Mouse (Mus musculus) forebrain, embryonic 16.5 days (tissue): Measurements from ENCODE around the gene Borcs6. TPM values are rescaled to one million over a fixed set of nuclear protein-coding genes. Genes with fewer than 3 reads are reported as not detected.
"Not testable (repeated sequence)": the region's sequence is repeated elsewhere in the genome, so short reads cannot be mapped to it uniquely, and the experiment has no call there.

ENCODE experiments used
- ATAC-seq: fragments of 200-750 bp; cut with Nextera tagmentation; 2 replicates; pipeline ENCODE4 v1.8.0; 2017; ENCODE audit warnings: mild to moderate bottlenecking, moderate library complexity
- H3K27ac ChIP-seq: fragments of 300-500 bp; sonication (generic); 2 replicates; pipeline ENCODE4 v1.5.1; 2014; ENCODE audit warnings: low read length, control low read depth
- H3K27me3 ChIP-seq: fragments of 300-500 bp; sonication (generic); replicated peaks from 2 replicates; pipeline ENCODE4 v1.6.1; 2014; ENCODE audit warnings: low read length; ENCODE audit not compliant: control insufficient read depth, insufficient read depth
- H3K36me3 ChIP-seq: fragments of 300-500 bp; sonication (generic); 2 replicates; pipeline ENCODE4 v1.6.1; 2014; ENCODE audit not compliant: control insufficient read depth, insufficient read depth
- H3K4me1 ChIP-seq: fragments of 300-500 bp; sonication (generic); replicated peaks from 2 replicates; pipeline ENCODE4 v1.6.1; 2014; ENCODE audit warnings: low read length; ENCODE audit not compliant: control insufficient read depth, insufficient read depth
- H3K4me2 ChIP-seq: fragments of 300-500 bp; sonication (generic); 2 replicates; pipeline ENCODE4 v1.6.1; 2014; ENCODE audit warnings: mild to moderate bottlenecking, low read length, control low read depth
- H3K4me3 ChIP-seq: fragments of 300-500 bp; sonication (generic); replicated peaks from 2 replicates; pipeline ENCODE4 v1.5.1; 2014; ENCODE audit warnings: mild to moderate bottlenecking, low read length, control low read depth
- H3K9ac ChIP-seq: fragments of 300-500 bp; sonication (generic); replicated peaks from 2 replicates; pipeline ENCODE4 v1.6.1; 2014; ENCODE audit warnings: low read depth, low read length, control low read depth
- H3K9me3 ChIP-seq: fragments of 300-500 bp; sonication (generic); 2 replicates; pipeline ENCODE4 v1.6.1; 2016; ENCODE audit warnings: low read length; ENCODE audit not compliant: control insufficient read depth
- WGBS: fragments of 180-500 bp; shearing (Covaris S2); extraction: QIAGEN DNeasy Blood & Tissue Kit; methylation state at CpG from one replicate; pipeline ENCODE4 v1.1.7; 2014; 5-methylcytosine and 5-hydroxymethylcytosine counted together
- polyA plus RNA-seq: library from polyadenylated mRNA; unstranded; fragments of >200 nt; fragmentation: Nextera tagmentation; extraction: Ambion mirVana; gene quantifications from 2 replicates; pipeline ENCODE4 v1.2.1, GENCODE M21; 2015

The Borcs6 gene
- 11.4 and 12.3 TPM in 2 replicates for polyA plus RNA-seq

GRCm38 (mm10) chr11:69059357-69059974, at the start of gene Borcs6:
Gene Borcs6, plus strand, starts transcription at chr11:69059717.
- H3K9me3 ChIP-seq, result no peaks in the 10 kb centered on the region
- peaks cover 29% of the 10 kb centered on the region for H3K4me1 ChIP-seq
- peak within 1 kb of the TSS; percentile 92 for H3K4me2 ChIP-seq
- peak within 1 kb of the TSS; percentile 92 for H3K27ac ChIP-seq
- no peaks in the 10 kb centered on the region for H3K27me3 ChIP-seq
- ATAC-seq, result peak; percentile 95
- peak within 1 kb of the TSS; percentile 95 for H3K4me3 ChIP-seq
- no peaks in the 10 kb centered on the region for H3K36me3 ChIP-seq
- WGBS, result under 1% methylated on average over 64 of the region's 64 CpGs
- peak within 1 kb of the TSS; percentile 92 for H3K9ac ChIP-seq

- Histone ChIP-seq H3K4me1 (peaks cover 18% of the 10 kb centered on the region), H3K9me3 (no peaks in the 10 kb centered on the region), H3K4me2 (no peak overlapping the region), H3K27me3 (no peaks in the 10 kb centered on the region), H3K27ac (no peak overlapping the region), H3K9ac (no peak overlapping the region), H3K4me3 (no peak overlapping the region), H3K36me3 (no peaks in the 10 kb centered on the region)
- WGBS, result 90% methylated on average over 15 of the region's 15 CpGs
- no peak for ATAC-seq
These were observed 48.9 kb upstream of the Borcs6 start for GRCm38 (mm10) chr11:69010400-69011323.

- not testable (repeated sequence) for H3K9ac ChIP-seq, H3K9me3 ChIP-seq, H3K36me3 ChIP-seq, H3K27ac ChIP-seq, ATAC-seq, H3K27me3 ChIP-seq
- peaks cover 18% of the 10 kb centered on the region for H3K4me1 ChIP-seq
- peak overlapping the region; percentile 65 for H3K4me3 ChIP-seq
- H3K4me2 ChIP-seq, result peak overlapping the region; percentile 91
- 69% methylated on average over 2 of the region's 2 CpGs for WGBS
These were observed 48.1 kb upstream of the Borcs6 start for GRCm38 (mm10) chr11:69011445-69011844.

- ATAC-seq, result peak; percentile 74
- Histone ChIP-seq H3K9ac (peak overlapping the region; percentile 72), H3K36me3 (no peaks in the 10 kb centered on the region), H3K4me1 (peaks cover 25% of the 10 kb centered on the region), H3K4me3 (peak overlapping the region; percentile 65), H3K27me3 (no peaks in the 10 kb centered on the region), H3K9me3 (no peaks in the 10 kb centered on the region), H3K27ac (peak overlapping the region; percentile 94), H3K4me2 (peak overlapping the region; percentile 91)
- WGBS, result 1% methylated on average over 18 of the region's 18 CpGs
These were observed 47.4 kb upstream of the Borcs6 start for GRCm38 (mm10) chr11:69012071-69012601.

GRCm38 (mm10) chr11:69015644-69016441, 43.7 kb upstream of the Borcs6 start, which contains the start of gene Ctc1:
Gene Ctc1, plus strand, starts transcription at chr11:69015911.
- WGBS, result 3% methylated on average over 38 of the region's 38 CpGs
- Histone ChIP-seq H3K27ac (peak within 1 kb of the TSS; percentile 90), H3K9me3 (no peaks in the 10 kb centered on the region), H3K4me1 (peaks cover 22% of the 10 kb centered on the region), H3K27me3 (no peaks in the 10 kb centered on the region), H3K9ac (peak within 1 kb of the TSS; percentile 81), H3K36me3 (no peaks in the 10 kb centered on the region), H3K4me2 (peak within 1 kb of the TSS; percentile 75), H3K4me3 (peak within 1 kb of the TSS; percentile 70)
- peak; percentile 96 for ATAC-seq

GRCm38 (mm10) chr11:69016755-69017154, 42.8 kb upstream of the Borcs6 start:
- Histone ChIP-seq H3K9ac (peak overlapping the region; percentile 81), H3K27me3 (no peaks in the 10 kb centered on the region), H3K4me3 (peak overlapping the region; percentile 70), H3K36me3 (0 out of 2 replicates have a peak, but pooled peaks cover 2% of the 10 kb centered on the region), H3K4me2 (peak overlapping the region; percentile 75), H3K4me1 (peaks cover 16% of the 10 kb centered on the region), H3K27ac (peak overlapping the region; percentile 90), H3K9me3 (no peaks in the 10 kb centered on the region)
- no peak for ATAC-seq
- WGBS, result 62% methylated on average over 3 of the region's 3 CpGs

GRCm38 (mm10) chr11:69020691-69021090, 38.8 kb upstream of the Borcs6 start:
- H3K4me3 ChIP-seq, result no peak overlapping the region
- H3K27me3 ChIP-seq, result no peaks in the 10 kb centered on the region
- no peak for ATAC-seq
- H3K4me2 ChIP-seq, result no peak overlapping the region
- no peak overlapping the region for H3K9ac ChIP-seq
- no peaks in the 10 kb centered on the region for H3K9me3 ChIP-seq
- no peak overlapping the region for H3K27ac ChIP-seq
- peaks cover 10% of the 10 kb centered on the region for H3K4me1 ChIP-seq
- H3K36me3 ChIP-seq, result peaks cover 21% of the 10 kb centered on the region

GRCm38 (mm10) chr11:69026562-69026961, 33.0 kb upstream of the Borcs6 start:
- no peaks in the 10 kb centered on the region for H3K27me3 ChIP-seq
- 95% methylated on average over 3 of the region's 3 CpGs for whole genome bisulfite sequencing
- H3K36me3 ChIP-seq, result peaks cover 55% of the 10 kb centered on the region
- no peaks in the 10 kb centered on the region for H3K4me1 ChIP-seq
- H3K4me3 ChIP-seq, result no peak overlapping the region
- H3K9ac ChIP-seq, result no peak overlapping the region
- no peak overlapping the region for H3K4me2 ChIP-seq
- H3K27ac ChIP-seq, result no peak overlapping the region
- H3K9me3 ChIP-seq, result no peaks in the 10 kb centered on the region
- ATAC-seq, result no peak
